8 mouse cellular contexts compared by ENCODE assay signal in genomic region chr7:113241901-113242661, GRCm38 (mm10). TPM values are rescaled to one million over a fixed set of nuclear protein-coding genes. Genes with fewer than 3 reads are reported as not detected.
DNase-seq lines count a peak whose midpoint lies in the region; ATAC-seq and TF ChIP-seq lines count a peak whose summit lies in the region.

No protein-coding gene starts in this region.

- H3K4me3 ChIP-seq in hindbrain, embryonic 14.5 days (replicated peaks; ENCODE audit: low read length): no peak overlapping the region
- no peak overlapping the region for H3K4me3 ChIP-seq in hindbrain, embryonic 12.5 days
- no peak overlapping the region for H3K4me3 ChIP-seq in C2C12 (ENCODE audit: insufficient read depth, poor library complexity, severe bottlenecking)
- H3K4me3 ChIP-seq in hindbrain, embryonic 16.5 days (ENCODE audit: low read length): no peak overlapping the region

- peaks cover 24% of the 10 kb centered on the region; the same call in 1 of the 2 replicates for H3K4me1 ChIP-seq in hindbrain, embryonic 14.5 days (replicated peaks; ENCODE audit: control insufficient read depth, insufficient read depth, low read length)
- peaks cover 6% of the 10 kb centered on the region for H3K4me1 ChIP-seq in hindbrain, embryonic 12.5 days
- H3K4me1 ChIP-seq in hindbrain, embryonic 16.5 days (ENCODE audit: control insufficient read depth, insufficient read depth, low read depth, low read length): peaks cover 20% of the 10 kb centered on the region

- peak overlapping the region; percentile 1 for H3ac ChIP-seq in C2C12 (ENCODE audit: control insufficient read depth, insufficient read length, low read depth)

- H3K79me3 ChIP-seq in C2C12 (ENCODE audit: low read depth): no peaks in the 10 kb centered on the region

- peaks cover 10% of the 10 kb centered on the region for H3K79me2 ChIP-seq in C2C12 (ENCODE audit: control insufficient read depth, insufficient read depth)

- H3K9ac ChIP-seq in hindbrain, embryonic 14.5 days: no peak overlapping the region
- no peak overlapping the region for H3K9ac ChIP-seq in hindbrain, embryonic 12.5 days
- no peak overlapping the region for H3K9ac ChIP-seq in hindbrain, embryonic 16.5 days (ENCODE audit: low read depth, low read length)

- no peaks in the 10 kb centered on the region for H3K36me3 ChIP-seq in hindbrain, embryonic 14.5 days (replicated peaks; ENCODE audit: control insufficient read depth, insufficient read depth)
- H3K36me3 ChIP-seq in hindbrain, embryonic 12.5 days: no peaks in the 10 kb centered on the region
- no peaks in the 10 kb centered on the region for H3K36me3 ChIP-seq in C2C12 (ENCODE audit: control insufficient read depth, insufficient read depth)
- no peaks in the 10 kb centered on the region for H3K36me3 ChIP-seq in hindbrain, embryonic 16.5 days (ENCODE audit: control insufficient read depth, insufficient read depth, low read length)

- no peak for ATAC-seq in hindbrain, embryonic 14.5 days (ENCODE audit: low FRiP score)
- no peak for ATAC-seq in hindbrain, embryonic 12.5 days (ENCODE audit: low FRiP score)
- ATAC-seq in hindbrain, embryonic 16.5 days: peak; percentile 50; the same call in 1 of the 2 replicates
- peak; percentile 64; the same call in 1 of the 2 replicates for ATAC-seq in neutrophil, adult 5-6 weeks (ENCODE audit: extremely low read depth, insufficient number of reproducible peaks, low FRiP score, poor library complexity, severe bottlenecking)

- WGBS in hindbrain, embryonic 14.5 days: 74% methylated on average over 12 of the region's 12 CpGs
- WGBS in hindbrain, embryonic 12.5 days: 74% methylated on average over 12 of the region's 12 CpGs
- WGBS in hindbrain, embryonic 16.5 days: 58% methylated on average over 12 of the region's 12 CpGs

- no peaks in the 10 kb centered on the region for H3K9me3 ChIP-seq in hindbrain, embryonic 14.5 days (ENCODE audit: control insufficient read depth, low read length)
- no peaks in the 10 kb centered on the region for H3K9me3 ChIP-seq in hindbrain, embryonic 12.5 days (replicated peaks)
- no peaks in the 10 kb centered on the region for H3K9me3 ChIP-seq in hindbrain, embryonic 16.5 days (ENCODE audit: control insufficient read depth, low read length)

- no peaks in the 10 kb centered on the region for H3K27me3 ChIP-seq in hindbrain, embryonic 14.5 days (ENCODE audit: control insufficient read depth, insufficient read depth, low read length)
- no peaks in the 10 kb centered on the region for H3K27me3 ChIP-seq in hindbrain, embryonic 12.5 days
- no peaks in the 10 kb centered on the region for H3K27me3 ChIP-seq in C2C12 (ENCODE audit: control insufficient read depth, insufficient read depth, insufficient read length)
- no peaks in the 10 kb centered on the region for H3K27me3 ChIP-seq in hindbrain, embryonic 16.5 days (replicated peaks; ENCODE audit: control insufficient read depth, insufficient read depth, low read length)

- no peak for DNase-seq in hindbrain, embryonic 14.5 days (ENCODE audit: low spot score)
- DNase-seq in cerebellum, adult 8-10 months: peak; percentile 45
- no peak for DNase-seq in layer of hippocampus, adult 18-20 months (ENCODE audit: low spot score in 2 of 2)
- no peak for DNase-seq in frontal cortex, postnatal 10 days (ENCODE audit: low spot score in 2 of 2)

- no peak for TF ChIP-seq CTCF in C2C12 (IDR thresholded peaks at IDR 0.05; ENCODE audit: control insufficient read depth, insufficient read depth, insufficient read length)

- no peak overlapping the region for H3K4me2 ChIP-seq in hindbrain, embryonic 14.5 days (replicated peaks)
- no peak overlapping the region for H3K4me2 ChIP-seq in hindbrain, embryonic 12.5 days (replicated peaks)
- H3K4me2 ChIP-seq in hindbrain, embryonic 16.5 days (ENCODE audit: low read length): no peak overlapping the region

- H3K27ac ChIP-seq in hindbrain, embryonic 14.5 days: 0 out of 2 replicates have a peak overlapping the region, but pooled peaks have one; percentile 32
- H3K27ac ChIP-seq in hindbrain, embryonic 12.5 days: no peak overlapping the region
- peak overlapping the region; percentile 51; the same call in 1 of the 2 replicates for H3K27ac ChIP-seq in hindbrain, embryonic 16.5 days (ENCODE audit: low read depth, low read length)

TF ChIP-seq in C2C12, 6 proteins besides CTCF, POLR2A, EP300 and RAD21:
- peak; percentile 41 for TF ChIP-seq CEBPB (IDR thresholded peaks at IDR 0.05; ENCODE audit: low read depth)
- TF ChIP-seq MAX (IDR thresholded peaks at IDR 0.05): no peak
- peak; percentile 37 for TF ChIP-seq MYOD1 (IDR thresholded peaks at IDR 0.05; ENCODE audit: control insufficient read depth, insufficient read length, low read depth)
TF ChIP-seq in C2C12: peak in this region for 2.

RNA-seq across cellular contexts. Expression of gene Arntl, which starts 34.8 kb away (rescaled TPM):
- 16.9 and 17.7 TPM in 2 replicates for polyA plus RNA-seq in hindbrain, embryonic 14.5 days (2014; fragmentation: Nextera tagmentation; extraction: Ambion mirVana)
- polyA plus RNA-seq in hindbrain, embryonic 12.5 days (2016; fragmentation: Nextera tagmentation; extraction: Ambion mirVana): 9.1 and 9.5 TPM in 2 replicates
- 4.0 TPM for polyA plus RNA-seq in C2C12 (2012; fragmentation: generic; extraction: Trizol)
- polyA plus RNA-seq in hindbrain, embryonic 16.5 days (2015; fragmentation: Nextera tagmentation; extraction: Ambion mirVana): 21.2 and 21.7 TPM in 2 replicates
- total RNA-seq in neutrophil, adult 5-6 weeks (2017): 21.6 and 22.7 TPM in 2 replicates
- 10 to 100 TPM; 40.1 TPM for total RNA-seq in layer of hippocampus, adult 18-20 months (2021)

Comparison
In these comparisons a context has a peak if more than half of its experiments do, and no peak if none do; other contexts are left out.
1. ATAC-seq: peak in hindbrain, embryonic 16.5 days (single experiment) and neutrophil, adult 5-6 weeks (single experiment); none in hindbrain, embryonic 14.5 days (single experiment) and hindbrain, embryonic 12.5 days (single experiment).